Mouse (Mus musculus) ZHBTc4 (cell line): Measurements from ENCODE around the gene Znrf2.
"Not testable (repeated sequence)": the region's sequence is repeated elsewhere in the genome, so short reads cannot be mapped to it uniquely, and the experiment has no call there.

Experiments used
- DNase-seq: peaks from one replicate; pipeline ENCODE4 v3.0.0-alpha.2; 2011; ENCODE audit warnings: low read depth, low spot score

The Znrf2 gene

DNA sequence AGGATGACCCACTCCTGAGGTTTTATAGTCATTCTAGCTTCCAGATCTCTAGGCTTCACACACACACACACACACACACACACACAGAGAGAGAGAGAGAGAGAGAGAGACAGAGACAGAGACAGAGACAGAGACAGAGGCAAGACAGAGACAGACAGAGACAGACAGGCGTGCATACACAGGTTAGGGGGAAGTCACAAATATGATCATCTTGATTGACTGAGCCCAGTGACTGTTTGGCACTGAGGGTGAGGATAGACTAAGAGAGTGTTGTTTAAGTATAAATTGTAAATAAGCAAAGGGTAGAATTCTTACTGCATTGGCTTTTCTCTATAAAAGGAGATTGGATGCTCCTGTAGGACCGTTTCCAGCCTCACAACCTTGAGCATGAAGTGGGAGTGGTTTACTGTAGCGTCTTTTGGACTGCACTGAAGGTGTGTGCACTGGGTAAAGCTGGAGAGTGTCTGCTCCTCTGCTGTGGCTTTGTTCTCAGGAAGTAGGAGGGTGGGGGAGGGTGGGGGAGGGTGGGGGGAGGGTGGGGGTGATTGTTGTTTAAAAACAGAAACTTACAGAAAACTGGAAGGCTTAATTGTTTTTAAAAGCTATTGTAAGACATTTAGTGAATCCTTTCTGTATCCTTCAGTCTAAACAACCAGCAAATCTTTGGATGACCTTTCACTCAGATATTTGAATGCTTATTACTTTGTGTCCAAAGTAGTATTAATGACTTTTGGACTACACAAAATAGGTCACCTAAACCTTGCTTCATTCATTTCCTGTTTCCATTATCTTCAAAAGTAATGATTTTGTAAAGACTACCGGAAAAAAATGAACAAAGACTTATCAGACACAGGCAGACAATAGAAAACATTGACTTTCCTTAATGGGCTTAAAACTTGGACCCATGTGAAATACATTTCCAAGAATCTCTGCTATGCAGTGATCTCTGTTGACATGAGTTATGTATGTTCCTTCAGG lies 32.8 kb downstream of the Znrf2 start:
- peak; percentile 65 for DNase-seq

DNA sequence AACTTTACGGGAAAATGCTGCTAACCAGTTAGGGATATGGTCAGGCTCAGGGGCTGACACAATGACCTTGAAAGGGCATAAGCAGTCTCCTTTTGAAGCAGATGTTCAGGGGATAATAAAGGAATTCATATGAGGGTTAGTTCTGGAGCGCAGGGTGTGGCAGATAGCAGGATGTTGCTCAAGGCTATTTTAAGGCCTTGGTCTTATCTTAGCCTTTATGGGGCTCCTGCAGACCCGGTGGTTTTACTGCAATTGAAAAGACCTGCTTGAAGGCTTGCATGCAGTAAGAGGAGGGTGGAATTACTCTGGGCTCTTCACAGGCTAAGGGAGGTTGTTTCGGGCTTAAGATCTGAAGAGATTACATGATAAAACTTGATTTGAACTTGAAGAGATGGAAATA lies 35.1 kb downstream of the Znrf2 start:
- peak; percentile 37 for DNase-seq

DNA sequence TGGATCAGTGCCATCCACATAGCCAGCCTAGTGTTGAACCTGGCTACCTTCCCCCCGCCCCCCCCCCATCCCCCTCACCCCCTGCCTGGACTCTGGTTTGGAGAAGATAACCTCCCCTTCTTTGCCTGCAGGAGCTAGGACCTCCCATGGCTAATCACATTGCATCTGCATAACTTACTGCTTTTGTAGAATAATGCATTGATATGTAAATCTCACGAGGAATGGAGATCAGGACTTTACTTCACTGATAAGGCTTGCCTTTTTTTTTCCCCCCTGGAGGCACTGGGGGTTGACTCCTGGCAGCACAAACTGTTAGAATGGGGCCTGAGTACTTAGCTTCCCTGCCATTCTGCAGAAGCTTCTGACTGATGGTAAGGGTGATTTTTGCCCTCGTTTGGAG lies 36.0 kb downstream of the Znrf2 start:
- peak; percentile 89 for DNase-seq

DNA sequence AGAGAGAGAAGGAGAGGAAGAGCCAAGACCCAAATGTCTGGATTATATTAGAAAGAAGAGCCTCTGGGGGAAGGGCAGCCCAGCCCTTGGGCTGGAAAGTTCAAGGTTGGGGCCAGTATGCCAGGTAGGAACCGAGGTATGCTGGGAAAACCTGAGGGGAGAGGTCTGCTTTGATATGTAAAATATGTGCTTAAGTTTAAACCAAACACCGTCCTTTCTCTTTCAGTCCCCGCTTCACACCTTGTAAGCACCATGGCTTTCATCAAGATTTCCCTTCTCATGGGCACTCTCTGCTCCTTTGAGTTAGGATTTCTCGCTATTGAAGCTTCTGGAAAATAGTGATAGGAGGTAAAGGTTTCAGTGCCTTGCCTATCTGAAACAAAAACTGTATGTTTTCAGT lies 38.1 kb downstream of the Znrf2 start:
- DNase-seq = peak; percentile 86

DNA sequence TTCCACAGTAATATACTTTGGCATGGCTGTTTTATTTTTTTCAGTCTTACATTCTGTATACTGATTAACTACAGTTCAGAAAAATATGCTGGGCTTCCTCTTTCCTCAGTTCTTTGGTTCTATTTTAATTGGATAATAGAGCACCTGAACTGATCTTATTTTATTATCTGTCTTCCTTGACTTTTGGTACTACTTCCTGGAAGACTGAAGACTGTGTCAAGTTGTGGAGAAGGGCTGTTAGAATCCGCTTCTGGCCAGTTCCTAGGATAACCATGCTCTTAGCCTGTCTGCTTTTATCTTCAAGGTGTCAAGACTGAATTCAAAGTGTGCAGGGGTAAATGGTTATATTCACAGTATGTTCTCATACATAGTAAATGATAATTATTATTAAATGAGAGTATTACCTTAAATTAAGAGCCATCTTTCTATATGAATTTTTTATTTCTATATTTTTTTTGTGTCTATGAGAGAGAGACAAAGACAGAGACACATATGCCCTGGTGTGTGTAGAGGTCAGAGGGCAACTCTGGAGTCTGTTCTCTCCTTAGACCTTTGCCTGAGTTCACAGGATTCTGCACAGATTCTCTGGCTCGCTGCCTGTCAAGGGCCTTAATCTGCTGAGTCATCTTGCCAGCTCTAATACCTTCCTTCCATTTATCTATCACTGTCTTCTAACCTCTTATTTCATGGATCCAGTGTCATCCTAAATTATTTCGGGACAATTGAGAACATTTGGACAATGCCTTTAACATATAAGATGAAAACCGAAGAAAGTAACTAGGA lies 39.3 kb downstream of the Znrf2 start:
- DNase-seq = no peak

DNA sequence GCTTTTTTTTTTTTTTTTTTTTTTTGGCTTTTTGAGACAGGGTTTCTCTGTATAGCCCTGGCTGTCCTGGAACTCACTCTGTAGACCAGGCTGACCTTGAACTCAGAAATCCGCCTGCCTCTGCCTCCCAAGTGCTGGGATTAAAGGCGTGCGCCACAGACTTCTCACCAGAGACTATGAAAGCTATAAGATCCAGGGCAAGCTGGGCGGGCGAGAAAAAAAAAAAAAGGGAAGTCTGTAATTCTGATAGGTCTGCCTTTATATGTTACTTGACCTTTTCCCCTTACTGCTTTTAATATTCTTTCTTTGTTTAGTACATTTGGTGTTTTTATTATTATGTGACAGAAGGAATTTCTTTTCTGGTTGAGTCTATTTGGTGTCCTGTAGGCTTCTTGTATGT lies 42.4 kb downstream of the Znrf2 start:
- DNase-seq = not testable (repeated sequence)

DNA sequence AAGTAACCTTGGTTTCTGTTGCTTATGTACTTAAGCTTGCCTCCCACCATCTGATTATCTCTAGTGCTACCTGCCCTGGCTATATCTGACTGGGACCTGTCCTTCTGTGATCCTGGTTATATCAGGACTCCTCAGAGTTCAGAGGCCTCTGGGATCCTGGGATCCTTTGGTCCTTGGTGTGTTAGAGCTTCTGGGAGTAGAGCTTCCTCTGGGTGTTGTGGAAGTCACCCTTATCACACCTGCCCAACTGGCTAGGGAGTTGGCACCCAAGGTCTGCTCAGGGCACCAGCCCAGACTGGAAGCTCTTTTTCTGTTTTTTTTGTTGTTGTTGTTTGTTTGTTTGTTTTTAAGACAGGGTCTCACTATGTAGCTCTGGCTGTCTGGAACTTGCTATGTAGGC lies 43.5 kb downstream of the Znrf2 start:
- no peak for DNase-seq

DNA sequence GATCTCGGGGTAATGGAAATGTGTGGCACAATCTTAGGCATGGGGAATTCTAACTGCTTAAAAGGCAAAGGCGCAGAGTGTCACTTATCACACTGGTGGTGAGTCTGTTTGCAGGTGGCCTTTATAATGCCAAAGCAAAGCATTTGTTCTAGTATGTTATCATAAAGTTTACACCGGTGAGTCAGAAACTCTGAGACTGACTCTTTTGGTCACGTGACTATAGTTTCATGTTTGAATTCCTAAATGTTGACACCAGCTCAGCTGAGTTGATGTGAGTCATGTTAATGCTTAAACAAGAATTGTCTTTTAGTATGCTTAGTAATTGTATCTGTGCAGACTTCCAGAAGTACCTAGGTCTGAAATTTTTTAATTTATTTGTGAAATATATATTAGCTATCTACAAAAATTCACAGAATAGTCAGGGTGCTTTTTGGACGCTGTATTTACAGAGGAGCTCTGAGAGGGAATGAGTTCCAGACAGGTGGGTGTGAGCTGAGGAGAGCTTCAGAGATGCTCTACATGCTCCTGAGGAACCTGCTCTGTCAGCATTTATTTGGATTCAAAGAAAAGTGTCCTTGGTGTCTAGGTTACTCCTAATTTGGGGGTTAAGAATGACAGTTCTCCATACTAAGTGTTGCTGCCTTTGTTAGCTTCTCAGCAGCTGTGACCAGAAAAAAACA lies 50.2 kb downstream of the Znrf2 start:
- no peak for DNase-seq

DNA sequence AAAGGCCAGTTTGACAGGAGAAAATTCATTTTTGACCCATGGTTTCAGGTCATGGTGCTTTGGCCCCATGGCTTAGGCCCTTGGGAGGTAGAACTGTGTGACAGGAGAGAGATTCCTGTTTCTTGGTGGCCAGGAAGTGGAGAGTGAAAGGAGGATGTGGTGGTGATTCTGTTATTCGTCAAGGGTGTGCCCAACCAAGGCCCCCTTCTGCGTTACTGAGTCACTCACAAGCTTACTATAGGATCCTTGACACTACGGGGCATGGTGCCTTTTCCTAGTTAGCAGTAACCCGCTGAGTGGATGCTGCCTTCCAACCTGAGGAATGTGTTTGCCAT lies 50.7 kb downstream of the Znrf2 start:
- peak; percentile 35 for DNase-seq

DNA sequence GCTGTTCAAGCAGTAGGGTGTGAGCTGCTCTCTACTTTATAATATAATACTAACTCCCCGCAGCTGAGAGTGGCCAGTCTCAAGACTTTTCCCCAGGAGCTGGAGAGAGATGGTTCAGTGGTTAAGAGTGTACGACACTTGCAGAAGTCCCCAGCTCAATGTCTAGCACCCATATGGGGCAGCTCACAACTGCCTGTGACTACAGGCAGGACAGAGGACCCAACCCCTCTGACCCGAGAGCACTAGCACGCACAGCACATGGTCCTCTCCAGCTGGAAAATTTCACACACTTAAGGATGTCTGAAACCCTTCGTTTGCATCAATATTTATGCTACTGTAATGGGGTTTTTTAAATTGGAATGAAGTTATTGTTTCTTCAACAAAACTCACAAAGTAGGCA lies 56.3 kb downstream of the Znrf2 start:
- DNase-seq = no peak

DNA sequence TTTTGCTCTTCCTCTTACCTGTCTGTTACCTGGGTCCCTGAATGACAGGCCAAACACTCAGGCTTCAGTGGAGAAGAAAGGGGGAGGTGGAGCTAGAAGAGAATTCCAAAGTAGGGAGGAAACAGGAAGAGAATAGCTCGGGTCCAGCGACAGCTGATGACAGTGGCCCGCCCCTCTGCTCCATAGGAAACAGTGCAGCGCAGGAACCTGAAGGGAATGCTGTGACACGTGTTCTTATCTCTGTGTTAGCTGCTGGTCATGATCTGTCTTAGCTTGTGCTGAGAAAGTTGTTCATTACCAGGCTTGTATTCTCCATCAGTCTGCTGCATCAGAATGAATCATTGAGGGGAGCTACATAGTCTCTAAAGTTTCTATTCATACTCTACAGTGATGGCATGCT lies 60.1 kb downstream of the Znrf2 start:
- peak; percentile 61 for DNase-seq

DNA sequence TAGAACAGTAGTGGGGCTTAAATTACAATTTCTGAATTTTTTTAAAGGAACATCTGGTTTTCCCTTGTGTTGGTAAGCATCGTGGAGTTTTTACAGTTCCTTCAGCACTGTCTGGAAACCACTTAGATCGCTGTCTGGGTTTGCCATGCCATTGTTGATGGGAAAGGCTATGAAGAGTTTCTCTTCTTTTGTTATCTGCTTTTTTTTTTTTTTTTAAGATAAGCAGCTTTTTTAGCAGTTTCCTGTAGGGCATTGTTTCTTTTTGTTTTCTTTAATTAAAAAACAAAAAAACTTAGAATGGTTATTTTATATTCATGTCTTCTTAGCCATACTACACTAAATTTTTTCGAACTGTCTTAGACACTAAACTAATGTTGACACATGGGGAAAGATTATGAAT lies 60.9 kb downstream of the Znrf2 start:
- DNase-seq = no peak

DNA sequence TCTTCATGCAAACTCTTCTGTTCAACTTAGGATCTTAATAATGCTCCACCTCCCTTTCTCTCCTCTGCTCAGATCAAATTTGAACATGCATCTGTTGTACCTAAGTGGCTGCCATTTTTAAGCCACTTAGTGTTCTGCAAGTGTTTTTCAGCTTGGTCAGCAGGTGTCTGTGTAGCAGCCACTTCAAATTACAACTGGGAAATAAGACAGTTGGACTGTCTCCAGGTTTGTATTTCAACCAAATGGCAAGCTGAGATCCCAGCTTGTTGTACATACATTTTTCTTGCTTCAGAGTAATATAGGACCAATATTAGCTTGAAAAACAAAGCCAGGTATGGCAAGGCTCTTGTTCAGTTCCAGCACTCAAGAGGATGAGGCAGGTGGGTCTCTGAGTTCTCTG lies 61.8 kb downstream of the Znrf2 start:
- no peak for DNase-seq

DNA sequence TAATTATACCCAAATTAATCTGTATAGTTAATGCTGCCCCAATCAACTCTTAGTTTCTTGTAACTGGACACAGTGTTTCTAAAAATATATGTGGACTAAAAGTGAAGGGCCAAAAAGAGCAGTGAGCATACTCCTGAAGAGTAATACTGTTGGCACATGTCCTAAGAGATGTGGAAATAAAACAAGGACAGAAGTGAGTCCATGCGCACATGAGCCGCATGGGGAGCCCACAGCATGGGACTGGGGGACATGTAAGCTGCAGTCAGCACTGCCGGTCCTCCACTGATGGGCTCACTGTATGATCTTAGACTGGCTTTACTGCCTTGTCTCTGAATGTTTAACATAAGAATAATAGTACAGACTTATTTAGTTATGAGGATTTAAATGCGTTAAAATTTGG lies 63.4 kb downstream of the Znrf2 start:
- DNase-seq = no peak

DNA sequence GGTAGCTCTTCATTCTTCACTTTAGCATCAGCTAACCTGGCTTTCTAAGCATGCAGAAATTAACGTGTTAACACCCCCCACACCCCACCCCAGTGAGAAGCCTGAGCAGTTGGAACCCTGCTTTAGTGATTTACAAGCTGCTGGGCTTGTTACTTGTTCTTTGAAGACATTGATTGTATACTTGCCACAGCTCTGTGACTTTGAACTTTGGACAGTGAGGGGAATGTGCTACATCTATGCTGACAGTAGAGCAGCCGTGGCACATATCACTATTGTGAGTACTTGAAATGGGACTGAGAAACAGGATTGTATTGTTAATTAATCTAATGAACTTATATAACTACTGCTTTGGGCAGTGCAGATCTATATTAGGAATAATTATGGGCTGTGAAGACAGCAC lies 66.7 kb downstream of the Znrf2 start:
- no peak for DNase-seq

DNA sequence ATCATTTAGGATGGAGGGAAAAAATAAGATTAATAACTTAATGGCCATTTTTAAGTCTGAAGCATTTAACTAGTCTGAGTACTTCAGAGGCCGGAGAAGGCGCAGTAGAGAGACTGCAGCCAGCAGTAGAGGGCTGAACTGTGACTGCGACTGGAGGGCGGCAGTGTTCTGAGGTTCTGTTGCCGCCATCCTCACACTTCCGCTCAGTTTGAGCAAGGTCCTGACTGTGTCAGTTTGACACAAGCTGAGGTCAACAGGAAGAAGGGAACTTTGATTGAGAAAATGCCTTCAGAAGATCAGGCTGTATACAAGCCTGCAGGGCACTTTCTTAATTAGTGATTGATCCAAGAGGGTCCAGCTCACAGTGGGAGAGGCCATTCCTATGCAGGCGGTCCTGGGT lies 69.5 kb downstream of the Znrf2 start:
- DNase-seq = no peak

DNA sequence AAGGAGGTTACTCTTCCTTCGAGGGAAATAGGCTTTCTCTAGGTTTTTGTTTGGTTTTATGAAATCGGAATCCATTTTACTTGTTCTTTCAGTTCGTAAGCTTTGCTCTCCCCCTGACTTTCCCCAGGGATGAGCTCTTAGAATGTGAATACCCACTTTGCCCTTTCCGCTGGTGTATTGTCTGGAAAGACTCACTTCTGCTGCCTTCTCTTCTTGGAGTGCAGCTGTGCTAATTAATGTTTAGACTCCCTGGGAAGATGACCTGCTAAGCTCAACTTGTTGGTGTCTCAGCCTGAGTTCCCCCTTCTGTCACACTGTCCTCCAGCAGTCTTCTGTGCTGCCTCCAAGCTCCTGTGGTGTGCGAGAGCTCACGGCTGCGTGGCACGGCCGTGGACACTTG lies 73.5 kb downstream of the Znrf2 start:
- DNase-seq = peak; percentile 29

DNA sequence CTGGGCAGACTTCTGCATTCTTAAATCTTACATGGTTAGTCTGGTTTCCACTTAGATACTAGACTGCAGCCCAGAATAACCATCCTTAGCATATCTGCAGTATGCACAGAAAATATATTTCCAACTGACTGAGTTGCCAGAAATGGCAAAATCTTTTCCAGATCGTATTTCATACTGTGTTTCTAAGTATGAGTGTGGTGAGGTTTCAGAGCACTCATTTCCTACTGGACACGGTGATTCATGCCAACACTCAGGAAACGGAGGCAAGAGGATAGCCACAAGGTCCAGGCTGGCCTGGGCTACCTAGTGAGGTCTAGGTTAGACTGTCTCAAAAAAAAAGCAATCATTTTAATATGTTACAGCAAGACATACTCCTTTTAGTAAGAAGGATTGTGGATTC lies 74.7 kb downstream of the Znrf2 start:
- DNase-seq = no peak

DNA sequence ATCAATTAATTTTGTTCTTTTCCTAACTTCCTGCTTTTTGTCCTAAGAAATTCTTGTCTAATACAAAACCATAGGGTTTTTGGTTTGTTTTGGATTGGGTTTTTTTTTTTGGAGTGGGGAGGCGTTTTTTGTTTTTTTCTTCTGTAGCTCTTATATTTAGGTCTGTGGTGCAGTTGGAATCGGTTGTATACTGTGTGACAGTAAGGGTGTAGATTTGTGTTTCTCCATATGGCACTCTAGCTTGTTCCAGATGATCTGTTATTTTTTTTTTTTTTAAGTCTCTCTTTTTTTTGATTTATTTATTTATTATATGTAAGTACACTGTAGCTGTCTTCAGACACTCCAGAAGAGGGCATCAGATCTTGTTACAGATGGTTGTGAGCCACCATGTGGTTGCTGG lies 83.5 kb downstream of the Znrf2 start:
- DNase-seq = no peak

DNA sequence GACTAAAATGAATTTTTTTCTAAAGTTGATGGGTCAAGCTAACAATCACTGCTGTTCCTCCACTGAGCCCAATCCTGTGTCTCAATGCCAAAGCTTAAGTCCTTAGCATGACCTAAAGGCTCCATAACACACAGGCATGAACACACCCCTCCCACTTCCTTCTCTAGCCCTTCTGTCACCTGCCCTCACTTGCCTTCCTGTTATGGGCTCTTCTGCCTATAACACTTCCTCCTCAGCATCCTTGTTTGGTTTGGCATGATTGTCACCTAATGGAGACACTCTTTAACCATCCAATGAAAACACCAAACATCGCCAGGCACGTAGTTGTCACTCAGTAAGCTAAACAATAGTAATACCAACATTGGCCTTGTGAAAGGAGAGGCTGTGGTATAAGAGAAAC lies 85.8 kb downstream of the Znrf2 start:
- no peak for DNase-seq

DNA sequence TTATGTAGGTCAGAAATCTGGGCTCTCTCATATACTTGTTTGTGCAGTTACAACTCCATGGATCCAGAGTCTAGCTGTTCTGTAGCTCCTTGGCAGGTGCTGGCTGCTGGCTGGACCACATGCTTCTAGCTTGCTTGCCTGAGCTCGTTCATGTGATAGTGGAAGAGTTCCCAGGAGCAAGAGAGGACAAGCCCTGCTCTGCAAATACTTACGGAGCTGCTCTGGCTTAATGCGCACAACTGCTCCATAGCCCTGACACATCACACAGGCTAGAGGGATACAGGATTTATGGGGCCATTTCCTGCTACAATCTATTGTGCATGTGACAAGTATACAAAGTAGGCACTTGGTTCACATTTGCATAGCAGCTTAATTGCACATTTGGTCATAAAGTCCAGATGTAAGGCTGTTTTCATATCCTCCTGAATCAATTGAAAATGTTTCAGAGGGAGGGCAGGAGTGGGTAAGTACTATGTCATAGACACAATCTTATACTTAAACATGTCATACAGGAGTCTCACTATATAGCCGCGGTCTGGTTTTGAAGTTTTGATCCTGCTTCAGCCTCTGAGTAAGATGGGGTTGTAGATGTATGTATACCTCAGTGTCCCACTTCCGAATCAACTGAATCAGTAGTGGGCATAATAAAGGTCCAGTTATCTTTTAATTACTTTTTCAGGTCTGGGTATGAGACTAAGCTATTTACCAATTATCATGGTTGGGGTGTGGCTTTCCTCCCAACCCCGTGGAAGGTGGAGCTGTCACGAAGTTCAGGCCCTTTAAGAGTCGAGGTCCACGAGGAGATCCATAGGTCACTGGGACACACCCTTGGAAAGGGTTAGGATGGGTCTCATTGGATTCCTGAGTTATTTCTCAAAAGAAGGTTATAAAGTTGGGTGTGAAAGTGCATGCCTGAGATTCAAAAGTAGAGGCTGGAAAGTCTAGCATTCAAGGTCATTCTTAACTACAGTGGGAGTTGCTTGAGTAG lies 89.6 kb downstream of the Znrf2 start:
- peak; percentile 44 for DNase-seq
